Mouse (Mus musculus) heart, adult 2 months (tissue): Measurements from ENCODE around the gene Grik4.

Source experiments
- CTCF ChIP-seq: fragments of 200-600 bp; IDR thresholded peaks from 2 replicates; pipeline ENCODE4 v1.8.1; 2022; ENCODE audit warnings: antibody characterized with exemption, mild to moderate bottlenecking, moderate library complexity
- EP300 ChIP-seq: fragments of 200-500 bp; IDR thresholded peaks from 2 replicates; pipeline ENCODE4 v1.6.1; 2011; ENCODE audit warnings: low read depth, low read length, control low read depth; ENCODE audit not compliant: insufficient read depth
- POLR2A ChIP-seq: fragments of 200-500 bp; IDR thresholded peaks from 2 replicates; pipeline ENCODE4 v1.6.1; 2011; ENCODE audit warnings: mild to moderate bottlenecking, low read depth, low read length, control low read depth; ENCODE audit not compliant: insufficient read depth

GRCm38 (mm10) chr9:42645161-42645560 is 299.1 kb downstream of the Grik4 start:
- TF ChIP-seq CTCF: no peak
- no peak for TF ChIP-seq POLR2A
- TF ChIP-seq EP300: no peak
